ENCODE assay signal across 8 mouse cellular contexts in genomic region chr10:127512813-127513212, GRCm38 (mm10). TPM values are rescaled to one million over a fixed set of nuclear protein-coding genes. Genes with fewer than 3 reads are reported as not detected.
DNase-seq lines count a peak whose midpoint lies in the region; ATAC-seq and TF ChIP-seq lines count a peak whose summit lies in the region.

No protein-coding gene starts in this region.

- H3K9me3 ChIP-seq in MEL (replicated peaks; ENCODE audit: insufficient read depth, low read length): no peaks in the 10 kb centered on the region
- H3K9me3 ChIP-seq in lung, embryonic 15.5 days: no peaks in the 10 kb centered on the region

- H3K4me2 ChIP-seq in lung, embryonic 15.5 days: peak overlapping the region; percentile 94

- peak; percentile 68 to 79 for ATAC-seq in hematopoietic stem cell, adult 5-6 weeks (replicated peaks in 1 of 2; ENCODE audit: insufficient read depth in 1 of 2, low FRiP score in 2 of 2, low TSS enrichment in 1 of 2, low read depth in 1 of 2, poor library complexity in 2 of 2, severe bottlenecking in 2 of 2)
- ATAC-seq in lung, embryonic 15.5 days (ENCODE audit: borderline replicate concordance, extremely low read depth, low FRiP score, low TSS enrichment): peak; percentile 47; the same call in 1 of the 2 replicates

- TF ChIP-seq CTCF in MEL (IDR thresholded peaks at IDR 0.05 in 2 of 3, conservative IDR thresholded peaks at IDR 0.05 in 1 of 3; ENCODE audit: control insufficient read depth in 1 of 3, insufficient read depth in 1 of 3, low read depth in 2 of 3, low read length in 3 of 3, poor library complexity in 1 of 3, severe bottlenecking in 1 of 3): peak in 2 of 3 experiments; percentile 98 to 100; a peak in 5 of 6 replicates
- peak; percentile 100 for TF ChIP-seq CTCF in olfactory bulb, adult 2 months (IDR thresholded peaks at IDR 0.05; ENCODE audit: insufficient read depth, low read depth, low read length)

- peak in 1 of 2 experiments; percentile 60; a peak in 2 of 4 replicates for TF ChIP-seq EP300 in MEL (IDR thresholded peaks at IDR 0.05; ENCODE audit: low read depth in 1 of 2, low read length in 2 of 2)

- no peaks in the 10 kb centered on the region; the same call in 1 of the 2 replicates for H3K79me2 ChIP-seq in MEL (ENCODE audit: control insufficient read depth, insufficient read depth, low read length, poor library complexity)

- DNase-seq in MEL (ENCODE audit: low read depth, low spot score): peak; percentile 95
- peak; percentile 98 for DNase-seq in cerebellum, adult 8-10 months
- peak; percentile 94 for DNase-seq in forelimb bud, embryonic 11.5 days (ENCODE audit: low read depth, low spot score)
- DNase-seq in layer of hippocampus, adult 9-10 months (ENCODE audit: low spot score): peak; percentile 97
- DNase-seq in thymus, adult 18-20 months: peak; percentile 78 to 79

- H3K36me3 ChIP-seq in MEL (ENCODE audit: control insufficient read depth in 1 of 2, insufficient read depth in 2 of 2, low read length in 2 of 2): peaks cover 0 to 9% of the 10 kb centered on the region in 2 experiments; a peak in 2 of 4 replicates
- H3K36me3 ChIP-seq in lung, embryonic 15.5 days: peaks cover 6% of the 10 kb centered on the region; the same call in 1 of the 2 replicates

- TF ChIP-seq RAD21 in MEL (IDR thresholded peaks at IDR 0.05; ENCODE audit: low read depth, low read length): peak; percentile 65

- H3K4me1 ChIP-seq in MEL (ENCODE audit: control insufficient read depth in 1 of 2, insufficient read depth in 2 of 2, low read length in 2 of 2): peaks cover 0 to 33% of the 10 kb centered on the region in 2 experiments; a peak in 3 of 4 replicates
- H3K4me1 ChIP-seq in lung, embryonic 15.5 days: peaks cover 80% of the 10 kb centered on the region
- H3K4me1 ChIP-seq in olfactory bulb, adult 2 months (ENCODE audit: control insufficient read depth, insufficient read depth, low read length): peaks cover 67% of the 10 kb centered on the region

- WGBS in lung, embryonic 15.5 days: 1% methylated on average over 27 of the region's 27 CpGs
- under 1% methylated on average over 27 of the region's 27 CpGs for WGBS in olfactory bulb, adult 2 months

- peak in 1 of 2 experiments; percentile 60; a peak in 2 of 4 replicates for TF ChIP-seq POLR2A in MEL (IDR thresholded peaks at IDR 0.05; ENCODE audit: control insufficient read depth in 1 of 2, insufficient read depth in 1 of 2, low read depth in 1 of 2, low read length in 2 of 2, poor library complexity in 1 of 2)
- 0 out of 2 replicates have a peak, but pooled peaks have one; percentile 20 for TF ChIP-seq POLR2A in olfactory bulb, adult 2 months (IDR thresholded peaks at IDR 0.05; ENCODE audit: insufficient read depth, low read depth, low read length)

- peak overlapping the region; percentile 45 to 63 for H3K4me3 ChIP-seq in MEL (ENCODE audit: control insufficient read depth in 1 of 2, insufficient read depth in 1 of 2, low read depth in 2 of 2, low read length in 2 of 2)
- peak overlapping the region; percentile 48 for H3K4me3 ChIP-seq in lung, embryonic 15.5 days
- H3K4me3 ChIP-seq in olfactory bulb, adult 2 months (ENCODE audit: insufficient read depth, low read depth, low read length): peak overlapping the region; percentile 19

- H3K27ac ChIP-seq in MEL (ENCODE audit: control insufficient read depth, low read depth, low read length): peak overlapping the region; percentile 64
- no peak overlapping the region for H3K27ac ChIP-seq in lung, embryonic 15.5 days
- H3K27ac ChIP-seq in olfactory bulb, adult 2 months (ENCODE audit: insufficient read depth, low read depth, low read length): peak overlapping the region; percentile 96; the same call in 1 of the 2 replicates

- H3K27me3 ChIP-seq in MEL (ENCODE audit: control insufficient read depth in 1 of 2, insufficient read depth in 2 of 2, low read length in 2 of 2): no peaks in the 10 kb centered on the region
- peaks cover 81% of the 10 kb centered on the region for H3K27me3 ChIP-seq in lung, embryonic 15.5 days

- peak overlapping the region; percentile 67 for H3K9ac ChIP-seq in MEL (ENCODE audit: control insufficient read depth, low read depth, low read length, poor library complexity, severe bottlenecking)
- H3K9ac ChIP-seq in lung, embryonic 15.5 days: peak overlapping the region; percentile 46; the same call in 1 of the 2 replicates

TF ChIP-seq in MEL, 35 proteins besides CTCF, POLR2A, EP300 and RAD21 (continues in another document):
- TF ChIP-seq UBTF (IDR thresholded peaks at IDR 0.05; ENCODE audit: borderline replicate concordance, insufficient read depth, low read depth, low read length) (no peak), JUND (IDR thresholded peaks at IDR 0.05; ENCODE audit: low read depth, low read length) (0 out of 2 replicates have a peak, but pooled peaks have one; percentile 32), ELF1 (IDR thresholded peaks at IDR 0.05; ENCODE audit: low read depth, low read length) (peak; percentile 47; the same call in 1 of the 2 replicates), RCOR1 (IDR thresholded peaks at IDR 0.05; ENCODE audit: low read depth, low read length) (0 out of 2 replicates have a peak, but pooled peaks have one; percentile 55), SMC3 (IDR thresholded peaks at IDR 0.05; ENCODE audit: low read depth, low read length) (peak; percentile 69), TBP (IDR thresholded peaks at IDR 0.05; ENCODE audit: low read depth, low read length) (peak; percentile 47; the same call in 1 of the 2 replicates), CHD1 (IDR thresholded peaks at IDR 0.05; ENCODE audit: low read depth, low read length) (no peak), MYC (IDR thresholded peaks at IDR 0.05; ENCODE audit: low read depth, low read length) (peak; percentile 75), ZNF384 (IDR thresholded peaks at IDR 0.05; ENCODE audit: low read depth, low read length) (no peak), SIN3A (IDR thresholded peaks at IDR 0.05; ENCODE audit: low read length) (peak; percentile 90), GABPA (IDR thresholded peaks at IDR 0.05; ENCODE audit: low read depth, low read length) (no peak), USF2 (IDR thresholded peaks at IDR 0.05; ENCODE audit: borderline replicate concordance in 1 of 2, insufficient read depth in 1 of 2, low read depth in 1 of 2, low read length in 2 of 2) (no peak), KAT2A (conservative IDR thresholded peaks at IDR 0.05; ENCODE audit: low read depth, low read length) (no peak), CHD2 (IDR thresholded peaks at IDR 0.05; ENCODE audit: low read length) (no peak), POLR2AphosphoS2 (IDR thresholded peaks at IDR 0.05; ENCODE audit: low read length) (peak; percentile 44; the same call in 1 of the 2 replicates), E2F4 (IDR thresholded peaks at IDR 0.05; ENCODE audit: borderline replicate concordance, low read depth, low read length) (no peak), MXI1 (IDR thresholded peaks at IDR 0.05; ENCODE audit: low read depth, low read length) (peak; percentile 90), NRF1 (IDR thresholded peaks at IDR 0.05; ENCODE audit: insufficient read depth, low read depth, low read length, poor library complexity, severe bottlenecking) (peak; percentile 33; the same call in 1 of the 2 replicates), ZC3H11A (IDR thresholded peaks at IDR 0.05; ENCODE audit: low read depth, low read length) (peak; percentile 25), BHLHE40 (IDR thresholded peaks at IDR 0.05; ENCODE audit: borderline replicate concordance, low read depth, low read length) (peak; percentile 48; the same call in 1 of the 2 replicates), MYB (IDR thresholded peaks at IDR 0.05; ENCODE audit: low read depth, low read length) (no peak), POLR2AphosphoS5 (IDR thresholded peaks at IDR 0.05; ENCODE audit: borderline replicate concordance, low read depth, low read length) (no peak), NELFE (IDR thresholded peaks at IDR 0.05; ENCODE audit: low read depth, low read length) (peak; percentile 52; the same call in 1 of the 2 replicates), ETS1 (IDR thresholded peaks at IDR 0.05; ENCODE audit: low read depth, low read length) (peak; percentile 56)

RNA-seq across cellular contexts. Expression of gene Ndufa4l2, which starts 2.0 kb away (rescaled TPM):
- 21.8 and 28.6 TPM in 2 replicates for total RNA-seq in MEL (2012; rRNA removed)
- polyA plus RNA-seq in MEL (2012; ENCODE audit: insufficient read depth in 1 of 2, insufficient read length in 2 of 2, low read depth in 1 of 2, low replicate concordance in 2 of 2, missing spikeins in 1 of 2): 10 to 100 TPM in 1 of 2 experiments, not detected in 1; 26.6 TPM
- not detected in 2 replicates for total RNA-seq in hematopoietic stem cell, adult 5-6 weeks (2017)
- polyA plus RNA-seq in lung, embryonic 15.5 days (2015; fragmentation: Nextera tagmentation; extraction: Ambion mirVana): 89.4 and 100 TPM in 2 replicates
- not detected in 2 replicates for polyA plus RNA-seq in olfactory bulb, adult 2 months (2012; ENCODE audit: insufficient read depth, insufficient read length, low replicate concordance, missing spikeins)

RNA-seq across cellular contexts. Expression of gene Shmt2, which starts 9.4 kb away (rescaled TPM):
- 242 and 383 TPM in 2 replicates for total RNA-seq in MEL (2012; rRNA removed)
- 100 to 1,000 TPM; 263 to 582 TPM for polyA plus RNA-seq in MEL (2012; ENCODE audit: insufficient read depth in 1 of 2, insufficient read length in 2 of 2, low read depth in 1 of 2, low replicate concordance in 2 of 2, missing spikeins in 1 of 2)
- 72.9 and 77.9 TPM in 2 replicates for total RNA-seq in hematopoietic stem cell, adult 5-6 weeks (2017)
- polyA plus RNA-seq in lung, embryonic 15.5 days (2015; fragmentation: Nextera tagmentation; extraction: Ambion mirVana): 110 and 111 TPM in 2 replicates
- not detected in 2 replicates for polyA plus RNA-seq in olfactory bulb, adult 2 months (2012; ENCODE audit: insufficient read depth, insufficient read length, low replicate concordance, missing spikeins)

RNA-seq across cellular contexts. Expression of gene Stac3, which starts 11.3 kb away (rescaled TPM):
- total RNA-seq in MEL (2012; rRNA removed): not detected in 2 replicates
- under 1 TPM in 1 of 2 experiments, not detected in 1; 0.25 TPM for polyA plus RNA-seq in MEL (2012; ENCODE audit: insufficient read depth in 1 of 2, insufficient read length in 2 of 2, low read depth in 1 of 2, low replicate concordance in 2 of 2, missing spikeins in 1 of 2)
- 1.6 TPM in 1 of 2 replicates, not detected in the other for total RNA-seq in hematopoietic stem cell, adult 5-6 weeks (2017)
- 0.64 and 1.0 TPM in 2 replicates for polyA plus RNA-seq in lung, embryonic 15.5 days (2015; fragmentation: Nextera tagmentation; extraction: Ambion mirVana)
- polyA plus RNA-seq in olfactory bulb, adult 2 months (2012; ENCODE audit: insufficient read depth, insufficient read length, low replicate concordance, missing spikeins): not detected in 2 replicates

RNA-seq across cellular contexts. Expression of gene Nxph4, which starts 21.5 kb away (rescaled TPM):
- not detected in 2 replicates for total RNA-seq in MEL (2012; rRNA removed)
- polyA plus RNA-seq in MEL (2012; ENCODE audit: insufficient read depth in 1 of 2, insufficient read length in 2 of 2, low read depth in 1 of 2, low replicate concordance in 2 of 2, missing spikeins in 1 of 2): under 1 TPM in 1 of 2 experiments, not detected in 1; 0.24 TPM
- total RNA-seq in hematopoietic stem cell, adult 5-6 weeks (2017): 0.31 TPM in 1 of 2 replicates, not detected in the other
- polyA plus RNA-seq in lung, embryonic 15.5 days (2015; fragmentation: Nextera tagmentation; extraction: Ambion mirVana): 1.3 and 1.9 TPM in 2 replicates
- not detected in 2 replicates for polyA plus RNA-seq in olfactory bulb, adult 2 months (2012; ENCODE audit: insufficient read depth, insufficient read length, low replicate concordance, missing spikeins)
